Mouse (Mus musculus) urinary bladder, postnatal 4 days (tissue): ENCODE measurements around the gene Hspa1l.
"Not testable (repeated sequence)": the region's sequence is repeated elsewhere in the genome, so short reads cannot be mapped to it uniquely, and the experiment has no call there.

ENCODE experiments used
- DNase-seq, 2 experiments: peaks; one replicate each; pipeline ENCODE4 v3.0.0; 2021 to 2022; ENCODE audit warnings: low spot score in 2 of 2

Hspa1l gene

DNA sequence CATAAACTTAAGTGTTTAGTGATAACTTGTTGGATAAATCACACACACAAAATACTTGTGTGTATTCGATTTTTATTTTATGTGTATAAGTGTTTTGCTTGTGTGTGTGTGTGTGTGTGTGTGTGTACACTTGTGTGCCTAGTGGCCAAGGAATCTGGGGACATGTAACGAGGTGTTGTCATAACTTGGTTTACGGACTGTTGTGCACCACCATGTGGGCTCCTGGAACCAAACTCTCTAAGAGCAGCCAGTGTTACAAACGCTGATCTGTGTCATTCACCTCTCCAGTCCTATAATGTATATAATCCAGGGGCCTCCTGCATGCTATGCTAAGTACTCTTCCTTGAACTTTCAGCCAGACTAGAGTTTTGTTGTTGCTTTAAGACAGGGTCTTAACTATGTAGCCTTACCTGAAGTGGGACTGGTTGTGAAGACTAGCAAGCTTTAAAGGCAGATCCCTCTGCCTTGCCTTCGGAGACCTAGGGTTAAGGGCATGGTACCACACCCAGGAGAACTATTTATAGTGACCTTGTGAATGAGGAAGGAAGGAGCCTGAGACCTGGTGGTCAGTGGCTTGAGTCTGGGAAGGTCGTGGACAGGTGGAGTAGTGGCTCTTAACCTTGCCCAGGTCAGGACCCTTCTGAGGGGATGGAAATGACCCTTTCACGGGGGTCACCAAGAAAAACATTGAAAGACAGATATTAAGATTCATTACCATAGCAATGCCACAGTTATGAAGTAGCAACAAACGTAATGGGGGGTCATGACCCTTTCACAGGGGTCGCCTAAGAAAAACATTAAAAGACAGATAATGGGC is 30.7 kb downstream of the Hspa1l start:
- no peak for DNase-seq

GRCm38 (mm10) chr17:35004075-35004717 is 31.7 kb downstream of the Hspa1l start:
- peak in 1 of 2 experiments; percentile 57 for DNase-seq

DNA sequence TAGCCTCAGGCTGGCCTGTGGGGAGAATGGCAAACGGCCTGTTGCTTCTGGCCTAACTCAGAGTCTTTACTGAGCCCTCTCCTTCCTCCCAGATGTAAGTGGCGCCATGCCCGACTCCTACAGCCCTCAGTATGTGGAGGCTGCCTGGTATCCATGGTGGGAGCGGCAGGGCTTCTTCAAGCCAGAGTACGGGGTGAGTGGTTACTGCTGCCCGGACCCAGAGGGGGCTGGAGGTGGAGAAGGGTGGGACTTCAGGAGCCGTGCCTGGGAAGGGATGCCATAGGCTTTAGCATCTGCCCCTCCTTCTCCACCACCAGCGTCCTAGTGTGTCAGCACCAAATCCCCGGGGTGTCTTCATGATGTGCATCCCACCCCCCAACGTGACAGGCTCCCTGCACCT is 32.7 kb downstream of the Hspa1l start:
- DNase-seq = peak in 1 of 2 experiments; percentile 58

- not testable (repeated sequence) for DNase-seq
These were observed 33.4 kb downstream of the Hspa1l start for GRCm38 (mm10) chr17:35005902-35006301.

- DNase-seq = no peak
These were observed 35.0 kb downstream of the Hspa1l start for GRCm38 (mm10) chr17:35007387-35007991.

DNA sequence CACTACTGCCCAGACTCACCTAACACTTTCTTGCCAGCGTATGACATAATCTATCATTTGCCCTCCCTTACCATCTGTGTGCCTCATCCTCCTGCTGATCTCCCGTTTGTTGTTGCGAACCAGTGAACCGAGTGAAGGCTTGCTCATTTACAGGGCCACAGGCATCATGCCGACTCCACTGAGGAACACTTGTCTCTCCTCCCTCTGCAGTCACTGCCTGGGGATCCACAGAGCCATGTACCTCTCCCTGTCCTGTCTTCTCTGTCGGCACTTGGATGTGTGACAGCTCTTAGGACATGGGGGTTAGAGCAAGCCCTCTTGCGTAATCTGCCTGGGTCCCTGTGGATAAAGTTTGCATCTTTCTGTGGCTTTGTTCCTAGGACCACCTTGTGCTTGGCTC is 37.1 kb downstream of the Hspa1l start:
- DNase-seq = no peak

GRCm38 (mm10) chr17:35011440-35011839 is 38.9 kb downstream of the Hspa1l start:
- DNase-seq = peak in 1 of 2 experiments; percentile 57

- DNase-seq = no peak
These were observed 39.9 kb downstream of the Hspa1l start for GRCm38 (mm10) chr17:35012430-35012829.

- DNase-seq = no peak
These were observed 40.7 kb downstream of the Hspa1l start for GRCm38 (mm10) chr17:35013221-35013620.

- DNase-seq = no peak
These were observed 42.8 kb downstream of the Hspa1l start for GRCm38 (mm10) chr17:35015296-35015695.

DNA sequence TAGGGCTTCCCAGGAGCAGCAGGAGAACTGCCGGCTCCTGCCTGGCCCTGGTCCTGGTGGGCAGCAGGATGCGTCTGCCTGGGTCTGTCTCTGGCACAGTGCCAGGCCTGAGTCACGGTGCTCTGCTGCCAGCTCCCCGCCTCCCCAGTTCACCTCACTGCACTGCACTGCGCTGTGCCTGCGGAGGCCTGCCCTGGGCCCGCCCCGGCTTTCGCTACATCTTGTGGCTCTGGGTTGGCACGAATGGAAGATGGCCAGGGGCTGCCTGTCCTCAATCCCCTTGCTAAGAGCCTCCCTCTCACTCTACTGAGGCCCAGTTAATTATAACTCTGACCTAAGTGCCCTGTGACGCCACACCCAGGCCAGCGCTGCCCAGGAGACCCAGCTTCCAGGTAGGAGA is 43.9 kb downstream of the Hspa1l start, which contains the start of gene Vwa7:
TSS of gene Vwa7 (plus strand) at position 204 of the 400 bp plus-strand sequence.
- DNase-seq = peak in 1 of 2 experiments; percentile 43

DNA sequence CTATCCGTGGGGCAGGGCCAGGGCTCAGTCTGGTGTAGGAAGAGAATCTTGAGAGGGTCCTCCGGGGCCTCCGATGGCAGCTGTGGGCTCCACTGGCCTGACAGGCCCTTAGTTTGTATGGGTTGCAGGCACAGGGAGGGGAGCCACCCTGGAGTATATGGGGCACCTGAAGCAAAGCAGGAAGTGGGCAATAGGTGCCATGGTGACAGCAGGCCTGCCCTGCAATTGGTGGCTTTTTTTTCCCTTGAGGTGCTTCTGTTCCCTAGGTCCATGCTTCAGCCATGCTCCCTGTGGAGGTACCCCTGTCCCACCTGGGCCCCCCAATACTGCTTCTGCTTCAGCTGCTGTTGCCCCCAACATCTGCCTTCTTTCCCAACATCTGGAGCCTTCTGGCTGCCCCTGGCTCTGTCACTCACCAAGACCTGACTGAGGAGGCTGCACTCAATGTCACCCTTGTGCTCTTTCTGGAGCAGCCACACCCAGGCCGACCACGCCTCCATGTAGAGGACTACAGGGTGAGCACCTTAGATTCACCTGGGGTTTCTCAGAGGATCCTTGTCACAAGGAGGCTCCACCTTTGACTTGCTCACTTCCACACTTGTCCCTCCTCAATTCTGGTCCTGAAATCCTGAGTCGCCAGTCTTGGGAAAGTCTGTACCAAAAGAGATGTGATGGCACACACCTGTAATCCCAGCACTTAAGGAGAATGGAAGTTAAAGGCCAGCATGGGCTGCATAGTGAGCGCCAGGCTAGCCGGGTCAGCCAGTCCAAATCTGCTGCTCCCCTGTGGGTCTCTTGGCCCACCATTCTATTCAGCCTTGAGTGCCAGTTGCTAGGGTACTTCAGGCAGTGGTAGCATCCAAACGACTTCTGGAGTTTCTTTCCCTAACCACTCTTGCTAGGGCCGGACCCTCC is 44.5 kb downstream of the Hspa1l start:
- DNase-seq = no peak

GRCm38 (mm10) chr17:35017706-35018030 is 45.2 kb downstream of the Hspa1l start:
- no peak for DNase-seq

- DNase-seq = no peak
These were observed 45.7 kb downstream of the Hspa1l start for GRCm38 (mm10) chr17:35018171-35018570.

- DNase-seq = no peak
These were observed 47.4 kb downstream of the Hspa1l start for GRCm38 (mm10) chr17:35019894-35020293.

- no peak for DNase-seq
These were observed 48.0 kb downstream of the Hspa1l start for GRCm38 (mm10) chr17:35020551-35020950.

DNA sequence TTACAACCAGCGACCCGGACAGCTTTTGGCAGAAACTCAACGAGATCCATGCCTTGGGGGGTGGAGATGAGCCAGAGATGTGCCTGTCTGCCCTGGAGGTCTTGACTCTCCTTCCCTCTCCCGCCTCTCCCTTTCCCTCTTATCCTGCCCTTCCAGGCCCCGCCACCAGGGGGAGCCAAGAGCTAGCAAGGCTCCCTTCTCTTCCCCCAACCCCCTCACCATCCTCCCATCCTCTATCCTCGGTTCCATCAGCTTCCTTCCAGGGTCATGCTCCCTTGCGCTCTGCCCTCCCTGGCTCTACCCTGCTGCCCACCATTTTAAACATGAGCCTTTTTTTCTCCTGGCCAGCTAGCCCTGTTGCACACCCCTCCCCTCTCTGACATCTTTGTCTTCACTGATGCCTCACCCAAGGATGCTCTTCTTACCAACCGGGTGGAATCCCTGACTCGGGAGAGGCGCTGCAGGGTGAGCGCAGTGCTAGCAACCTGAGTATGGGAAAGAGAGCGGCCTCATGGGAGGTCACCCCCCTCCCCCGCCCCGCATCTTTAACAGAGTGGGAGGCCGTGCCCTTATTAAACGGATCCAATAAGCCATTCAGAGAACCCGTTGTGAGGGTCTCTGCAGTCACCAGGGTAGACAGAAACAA is 48.8 kb downstream of the Hspa1l start:
- peak; percentile 79 to 94 for DNase-seq

DNA sequence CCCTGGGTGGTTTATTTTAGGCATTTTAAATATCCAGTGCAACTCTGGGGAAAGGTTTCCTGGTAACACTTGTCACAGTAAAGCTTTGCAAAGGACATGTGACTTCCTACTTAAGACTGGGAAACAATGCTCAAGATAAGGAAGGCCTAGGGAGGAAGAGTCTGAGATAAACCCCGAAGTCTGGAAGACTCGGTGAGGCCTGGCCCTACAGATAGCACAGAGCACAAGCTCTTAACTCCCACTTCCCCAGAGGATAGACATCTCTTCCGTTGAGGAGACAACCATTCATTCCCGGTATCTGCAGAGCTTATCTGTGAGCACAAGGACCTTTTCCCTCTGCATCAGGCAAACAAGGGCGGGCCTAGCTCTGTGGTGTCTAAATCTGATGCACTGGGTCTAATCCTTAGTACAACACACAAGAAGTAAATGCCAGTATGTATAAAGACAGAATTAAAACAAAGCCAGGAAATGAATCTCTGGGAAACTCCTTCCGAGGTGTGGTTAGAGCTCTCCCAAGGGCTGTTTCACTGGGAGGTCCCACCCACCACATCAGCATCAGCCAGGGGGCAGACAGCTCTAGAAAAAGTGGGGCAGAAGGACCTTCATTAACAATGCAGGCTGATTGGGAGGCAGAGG is 49.5 kb downstream of the Hspa1l start:
- no peak for DNase-seq

DNA sequence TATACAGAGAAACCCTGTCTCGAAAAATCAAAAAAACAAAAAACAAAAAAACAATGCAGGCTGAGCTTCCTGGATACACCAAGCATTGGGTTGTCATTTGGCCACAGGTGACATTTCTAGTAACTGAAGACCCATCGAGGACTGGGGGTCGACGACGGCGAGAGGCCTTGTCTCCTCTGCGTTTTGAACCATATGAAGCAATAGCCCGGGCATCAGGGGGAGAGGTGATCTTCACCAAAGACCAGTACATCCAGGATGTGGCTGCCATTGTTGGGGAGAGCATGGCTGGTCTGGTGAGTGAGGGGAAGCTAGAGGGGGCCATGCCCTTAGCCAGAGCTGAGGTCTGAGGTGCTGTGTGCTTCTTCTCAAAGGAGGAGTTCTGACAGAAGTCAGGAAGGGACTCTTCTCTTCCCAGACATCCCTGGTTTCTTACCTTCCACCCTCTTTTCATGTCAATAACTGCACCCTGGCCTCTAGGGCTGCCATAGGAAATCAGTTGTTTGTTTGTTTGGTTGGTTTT is 50.1 kb downstream of the Hspa1l start:
- DNase-seq = no peak

GRCm38 (mm10) chr17:35023221-35023620 is 50.7 kb downstream of the Hspa1l start:
- DNase-seq = no peak
